9 mouse cellular contexts compared by ENCODE assay signal in the genomic region with DNA sequence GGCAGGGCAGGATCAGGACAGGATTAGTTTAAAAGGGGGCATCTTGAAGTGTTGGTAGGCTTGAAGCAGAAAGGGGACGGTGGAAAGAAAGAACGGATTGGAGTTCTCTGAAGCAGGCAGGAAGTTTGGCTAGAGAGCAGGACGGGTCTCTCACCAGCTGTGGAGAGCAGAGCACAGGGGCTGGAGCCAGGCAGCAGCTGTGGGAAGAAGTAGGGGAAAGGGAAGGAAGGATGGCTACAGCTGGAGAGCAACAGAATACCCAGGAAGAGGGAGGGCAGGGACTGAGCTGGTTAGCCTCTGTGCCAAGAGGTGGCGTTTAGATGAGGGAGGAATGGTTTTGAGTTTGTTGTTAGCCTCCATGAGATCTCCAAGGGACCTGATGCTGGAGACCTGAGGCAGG. TPM values are rescaled to one million over a fixed set of nuclear protein-coding genes. Genes with fewer than 3 reads are reported as not detected.
DNase-seq lines count a peak whose midpoint lies in the region; ATAC-seq and TF ChIP-seq lines count a peak whose summit lies in the region.
"Had no signal": no experiment of that assay in that cellular context is flagged by ENCODE, and none has a peak within 500 bp of the region (broad histone marks: within the 10 kb centered on the region; RNA-seq: fewer than 3 reads in every experiment).

No protein-coding gene starts in this region.

- H3K27me3 ChIP-seq in neural tube, embryonic 12.5 days (replicated peaks), result no peaks in the 10 kb centered on the region
- H3K27me3 ChIP-seq in lung, embryonic 16.5 days (ENCODE audit: control insufficient read depth, insufficient read depth, low read depth, low read length), result no peaks in the 10 kb centered on the region; the same call in 1 of the 2 replicates

- intact Hi-C loops in heart, postnatal 14 days (cut with DNase I), result loop anchor here (2.0 to 5.0 kb wide), 2 partner anchors 24 to 65 kb away; no protein-coding TSS in a partner anchor
- intact Hi-C loops in left cerebral cortex, adult 2 months (cut with DNase I), result no loop called here
- intact Hi-C loops in left cerebral cortex, postnatal 14 days (cut with DNase I), result no loop called here

- no peaks in the 10 kb centered on the region for H3K36me3 ChIP-seq in neural tube, embryonic 12.5 days
- no peaks in the 10 kb centered on the region for H3K36me3 ChIP-seq in lung, embryonic 16.5 days (ENCODE audit: control insufficient read depth, insufficient read depth, low read length)

- TF ChIP-seq CTCF in left cerebral cortex, adult 2 months (IDR thresholded peaks at IDR 0.05), result no peak

- no peak overlapping the region for H3K4me3 ChIP-seq in neural tube, embryonic 12.5 days
- no peak overlapping the region for H3K4me3 ChIP-seq in lung, embryonic 16.5 days (ENCODE audit: low read length)
- no peak overlapping the region for H3K4me3 ChIP-seq in left cerebral cortex, adult 2 months

- H3K9me3 ChIP-seq in neural tube, embryonic 12.5 days, result no peaks in the 10 kb centered on the region
- no peaks in the 10 kb centered on the region for H3K9me3 ChIP-seq in lung, embryonic 16.5 days (ENCODE audit: control insufficient read depth, low read length)

- H3K4me2 ChIP-seq in neural tube, embryonic 12.5 days (replicated peaks), result peak overlapping the region; percentile 84
- H3K4me2 ChIP-seq in lung, embryonic 16.5 days (ENCODE audit: low read depth, low read length), result no peak overlapping the region

- H3K27ac ChIP-seq in neural tube, embryonic 12.5 days, result no peak overlapping the region
- peak overlapping the region; percentile 34; the same call in 1 of the 2 replicates for H3K27ac ChIP-seq in lung, embryonic 16.5 days (ENCODE audit: low read length)
- H3K27ac ChIP-seq in left cerebral cortex, adult 2 months, result no peak overlapping the region

- H3K9ac ChIP-seq in neural tube, embryonic 12.5 days, result no peak overlapping the region
- 0 out of 2 replicates have a peak overlapping the region, but pooled peaks have one; percentile 21 for H3K9ac ChIP-seq in lung, embryonic 16.5 days (ENCODE audit: low read length)

- H3K4me1 ChIP-seq in neural tube, embryonic 12.5 days, result peaks cover 32% of the 10 kb centered on the region
- H3K4me1 ChIP-seq in lung, embryonic 16.5 days (replicated peaks; ENCODE audit: control insufficient read depth, insufficient read depth, low read length), result peaks cover 21% of the 10 kb centered on the region

- ATAC-seq in neural tube, embryonic 12.5 days (ENCODE audit: low FRiP score, low read depth), result no peak
- peak; percentile 49; the same call in 1 of the 2 replicates for ATAC-seq in lung, embryonic 16.5 days (ENCODE audit: low read depth)

- WGBS in neural tube, embryonic 12.5 days, result 36% methylated on average over 4 of the region's 4 CpGs
- WGBS in lung, embryonic 16.5 days, result 10% methylated on average over 4 of the region's 4 CpGs

- DNase-seq in neural tube, embryonic 10.5 days (ENCODE audit: extremely low spot score, low spot score), result no peak
- peak; percentile 58 to 74 for DNase-seq in heart, postnatal 14 days
- no peak for DNase-seq in left cerebral cortex, adult 2 months (ENCODE audit: extremely low spot score in 1 of 2, low spot score in 2 of 2)
- DNase-seq in left cerebral cortex, postnatal 14 days (ENCODE audit: low spot score in 2 of 2), result no peak
- DNase-seq in left cerebral cortex, adult 8-10 months (ENCODE audit: low spot score in 2 of 2), result no peak
- no peak for DNase-seq in left cerebral cortex, adult 18-20 months (ENCODE audit: low spot score in 2 of 2)
- DNase-seq: liver had no signal

RNA-seq across cellular contexts. Expression of gene Cuedc1, which starts 0.7 kb away (rescaled TPM):
- 50.2 and 50.7 TPM in 2 replicates for polyA plus RNA-seq in neural tube, embryonic 12.5 days (2016; fragmentation: Nextera tagmentation; extraction: Ambion mirVana)
- 10 to 100 TPM; 47.9 to 55.6 TPM for total RNA-seq in heart, postnatal 14 days (2021)
- 11.3 and 11.8 TPM in 2 replicates for polyA plus RNA-seq in lung, embryonic 16.5 days (2015; fragmentation: Nextera tagmentation; extraction: Ambion mirVana)
- 10 to 100 TPM; 31.4 to 31.7 TPM for total RNA-seq in left cerebral cortex, adult 2 months (2021)
- 10 to 100 TPM; 28.2 TPM for total RNA-seq in left cerebral cortex, postnatal 14 days (2021)
- total RNA-seq in left cerebral cortex, adult 8-10 months (2022), result 10 to 100 TPM; 28.0 to 31.8 (median 30.9) TPM
- 10 to 100 TPM; 27.4 to 28.5 TPM for total RNA-seq in left cerebral cortex, adult 18-20 months (2021)

RNA-seq across cellular contexts. Expression of gene Vezf1, which starts 29.1 kb away (rescaled TPM):
- polyA plus RNA-seq in neural tube, embryonic 12.5 days (2016; fragmentation: Nextera tagmentation; extraction: Ambion mirVana), result 73.9 and 84.7 TPM in 2 replicates
- total RNA-seq in heart, postnatal 14 days (2021), result 10 to 100 TPM; 41.5 to 41.9 TPM
- 32.9 and 38.2 TPM in 2 replicates for polyA plus RNA-seq in lung, embryonic 16.5 days (2015; fragmentation: Nextera tagmentation; extraction: Ambion mirVana)
- 10 to 100 TPM; 27.8 to 28.3 TPM for total RNA-seq in left cerebral cortex, adult 2 months (2021)
- 10 to 100 TPM; 24.4 to 25.3 TPM for total RNA-seq in left cerebral cortex, postnatal 14 days (2021)
- total RNA-seq in left cerebral cortex, adult 8-10 months (2022), result 10 to 100 TPM; 27.9 to 30.8 (median 29.3) TPM
- 10 to 100 TPM; 28.1 to 29.4 TPM for total RNA-seq in left cerebral cortex, adult 18-20 months (2021)

RNA-seq across cellular contexts. Expression of gene Srsf1, which starts 50.0 kb away (rescaled TPM):
- polyA plus RNA-seq in neural tube, embryonic 12.5 days (2016; fragmentation: Nextera tagmentation; extraction: Ambion mirVana), result 446 and 488 TPM in 2 replicates
- 100 to 1,000 TPM; 118 to 131 TPM for total RNA-seq in heart, postnatal 14 days (2021)
- polyA plus RNA-seq in lung, embryonic 16.5 days (2015; fragmentation: Nextera tagmentation; extraction: Ambion mirVana), result 257 and 272 TPM in 2 replicates
- 100 to 1,000 TPM; 184 to 190 TPM for total RNA-seq in left cerebral cortex, adult 2 months (2021)
- 100 to 1,000 TPM; 171 to 177 TPM for total RNA-seq in left cerebral cortex, postnatal 14 days (2021)
- 100 to 1,000 TPM; 189 to 208 (median 191) TPM for total RNA-seq in left cerebral cortex, adult 8-10 months (2022)
- total RNA-seq in left cerebral cortex, adult 18-20 months (2021), result 100 to 1,000 TPM; 179 to 200 TPM

Comparison
In these comparisons a context has a peak if more than half of its experiments do, and no peak if none do; other contexts are left out.
1. DNase-seq: peak in heart, postnatal 14 days (2 of 2); none in neural tube, embryonic 10.5 days (single experiment), left cerebral cortex, adult 2 months (0 of 2), left cerebral cortex, postnatal 14 days (0 of 2), left cerebral cortex, adult 8-10 months (0 of 2) and left cerebral cortex, adult 18-20 months (0 of 2).